Mouse (Mus musculus) thymus, adult 2 months (tissue): ENCODE results near the gene Atad3a.
A peak's percentile ranks its signal among the peaks of the same experiment; 100 is the strongest.

Experiments
- CTCF ChIP-seq: fragments of 200-500 bp; IDR thresholded peaks from 2 replicates; pipeline ENCODE4 v1.5.1; 2012; ENCODE audit warnings: mild to moderate bottlenecking, control low read depth, low read length, moderate library complexity, borderline replicate concordance; ENCODE audit not compliant: control insufficient read depth, poor library complexity, insufficient read depth; ENCODE audit errors: extremely low read depth
- POLR2A ChIP-seq: fragments of 200-500 bp; IDR thresholded peaks from 2 replicates; pipeline ENCODE4 v1.6.1; 2012; ENCODE audit warnings: mild to moderate bottlenecking, low read length, control low read depth, moderate library complexity; ENCODE audit not compliant: control insufficient read depth, poor library complexity, insufficient read depth; ENCODE audit errors: extremely low read depth

GRCm38 (mm10) chr4:155704721-155705591 is 55.9 kb downstream of the Atad3a start, which contains the start of gene Ssu72:
- TF ChIP-seq POLR2A (peak; percentile 74), CTCF (0 out of 2 replicates have a peak, but pooled peaks have one; percentile 14)
